Mouse (Mus musculus) cerebellum, adult (tissue): ENCODE results near the gene Snf8.

Source experiments
- ATAC-seq: cut with Nextera tagmentation; 2 replicates; pipeline ENCODE4 v1.9.2; 2017; ENCODE audit warnings: mild to moderate bottlenecking, moderate library complexity, mixed read lengths; ENCODE audit not compliant: insufficient number of reproducible peaks, low FRiP score, low TSS enrichment

Snf8 gene

GRCm38 (mm10) chr11:96017941-96018351 is 16.7 kb upstream of the Snf8 start:
- no peak for ATAC-seq

- ATAC-seq = no peak
These were observed 14.1 kb upstream of the Snf8 start for GRCm38 (mm10) chr11:96020622-96021021.

- no peak for ATAC-seq
These were observed 6.6 kb upstream of the Snf8 start for GRCm38 (mm10) chr11:96028130-96028529.

DNA sequence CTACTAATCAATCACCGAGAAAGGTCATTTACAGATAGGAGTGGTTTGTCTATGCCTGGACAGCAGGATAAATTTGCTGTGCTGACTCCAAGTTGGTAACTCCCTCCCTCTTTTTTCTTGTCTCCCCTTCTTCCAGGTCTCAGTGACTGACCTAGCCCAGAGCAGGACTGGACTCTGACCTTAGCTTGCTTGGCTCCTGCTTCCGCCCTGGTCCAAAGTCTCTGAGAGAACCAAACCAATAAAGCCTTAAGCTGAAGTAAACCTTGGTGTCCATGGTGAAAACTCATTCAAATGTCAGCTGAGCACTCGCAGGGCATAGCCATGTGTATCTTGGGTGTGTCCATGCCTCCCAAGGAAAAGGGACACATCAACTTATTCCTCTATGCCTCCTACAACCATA is 4.1 kb upstream of the Snf8 start:
- ATAC-seq = no peak

GRCm38 (mm10) chr11:96031701-96032100 is 3.0 kb upstream of the Snf8 start:
- no peak for ATAC-seq

DNA sequence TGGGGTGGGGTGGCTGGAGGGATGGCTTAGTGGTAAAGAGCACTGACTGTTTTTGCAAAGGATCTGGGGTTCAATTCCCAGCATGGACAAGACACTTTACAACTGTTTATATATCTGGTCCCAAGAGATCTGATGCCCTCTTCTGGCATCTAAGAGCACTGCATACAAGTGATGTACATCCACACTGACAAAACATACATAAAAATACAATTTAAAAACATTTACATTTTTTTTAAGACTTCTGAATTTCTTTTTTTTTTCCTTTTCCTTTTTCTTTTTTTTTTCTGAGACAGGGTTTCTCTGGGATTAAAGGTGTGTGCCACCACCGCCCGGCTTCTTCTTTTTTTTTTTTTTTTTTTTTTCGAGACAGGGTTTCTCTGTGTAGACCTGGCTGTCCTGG is 1.4 kb upstream of the Snf8 start:
- ATAC-seq = no peak

DNA sequence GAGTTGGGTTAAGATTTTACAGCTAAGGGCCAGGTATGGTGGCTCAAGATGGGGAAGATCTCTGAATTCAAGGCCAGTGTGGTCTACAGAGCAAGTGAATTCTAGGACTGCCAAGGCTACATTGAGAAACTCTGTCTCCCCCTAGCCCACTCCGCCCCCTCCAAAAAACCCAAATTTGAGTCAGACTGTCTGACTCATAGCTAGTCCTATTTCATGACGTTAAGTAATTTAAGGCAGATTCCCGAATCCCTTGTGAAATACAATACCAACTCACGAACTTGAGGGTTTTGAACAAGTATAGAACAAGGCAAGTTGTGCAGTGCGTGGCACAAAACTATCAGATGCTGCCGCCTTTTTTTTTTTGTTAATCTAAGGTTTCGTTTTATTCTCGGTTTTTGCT is 569 bp upstream of the Snf8 start:
- no peak for ATAC-seq

- ATAC-seq = no peak
These were observed 448 bp downstream of the Snf8 start for GRCm38 (mm10) chr11:96035133-96035532.

DNA sequence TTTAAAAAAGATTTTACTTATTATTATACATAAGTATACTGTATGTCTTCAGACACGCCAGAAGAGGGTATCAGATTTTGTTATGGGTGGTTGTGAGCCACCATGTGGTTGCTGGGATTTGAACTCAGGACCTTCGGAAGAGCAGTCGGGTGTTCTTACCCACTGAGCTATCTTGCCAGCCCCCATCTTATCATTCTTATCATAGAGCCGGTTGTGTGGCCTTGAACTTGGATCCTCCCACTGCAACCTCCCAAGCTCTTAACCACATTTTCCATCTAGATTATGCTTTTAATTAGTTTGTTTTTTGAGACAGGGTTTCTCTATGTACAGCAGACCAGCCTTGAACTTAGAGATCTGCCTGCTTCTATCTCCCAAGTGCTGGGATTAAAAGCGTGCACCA is 2.8 kb downstream of the Snf8 start:
- no peak for ATAC-seq

DNA sequence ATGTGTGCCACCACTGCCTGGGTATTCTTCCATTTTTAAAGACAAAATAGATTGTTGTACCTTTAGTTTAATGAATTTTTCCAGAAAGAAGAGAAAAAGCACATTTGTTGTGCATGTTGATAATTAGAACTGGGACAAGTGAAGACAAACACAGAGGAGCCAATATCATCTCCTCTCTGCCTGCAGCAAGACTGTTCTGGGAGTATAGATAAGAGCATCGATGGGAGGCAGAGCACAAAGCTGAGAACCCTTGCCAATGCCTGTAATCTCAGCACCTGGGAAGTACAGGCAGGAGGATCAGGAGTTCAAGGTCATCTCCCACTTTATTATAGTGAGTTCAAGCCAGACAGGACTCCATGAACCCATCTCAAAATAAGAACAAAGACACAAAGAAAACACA is 3.9 kb downstream of the Snf8 start:
- ATAC-seq = no peak

DNA sequence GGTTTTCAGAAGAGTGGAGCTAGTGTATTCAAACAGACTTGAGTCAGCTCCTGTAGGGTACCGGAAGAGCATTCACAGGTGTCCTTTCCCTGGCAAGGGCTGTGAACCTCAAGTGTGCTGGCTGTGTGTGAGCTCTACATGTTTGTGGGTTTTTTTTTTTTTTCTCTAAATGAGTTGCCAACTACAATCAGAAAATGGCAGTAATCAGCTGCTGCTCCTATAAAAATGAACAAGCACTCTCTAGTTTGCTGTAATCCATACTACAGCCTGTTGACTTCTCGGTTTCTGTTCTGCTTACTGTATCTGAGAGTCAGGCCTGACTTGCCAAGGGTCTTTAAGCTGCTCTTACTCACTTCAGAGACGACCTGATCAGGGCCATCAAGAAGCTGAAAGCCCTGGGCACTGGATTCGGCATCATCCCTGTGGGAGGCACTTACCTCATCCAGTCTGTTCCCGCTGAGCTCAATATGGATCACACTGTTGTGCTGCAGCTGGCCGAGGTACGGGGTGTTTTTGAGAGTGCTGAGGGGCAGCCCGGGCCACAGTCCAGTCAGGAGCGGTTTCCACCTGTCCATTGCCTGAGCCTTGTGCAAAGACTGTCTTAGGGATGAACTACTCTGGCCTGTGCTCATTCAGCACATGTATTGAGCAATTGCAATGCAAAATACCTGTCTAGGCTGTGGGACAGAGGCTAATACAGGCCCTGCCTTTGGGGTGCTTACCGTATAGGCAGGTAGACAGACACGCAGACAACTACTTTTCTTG is 10.3 kb downstream of the Snf8 start:
- no peak for ATAC-seq

DNA sequence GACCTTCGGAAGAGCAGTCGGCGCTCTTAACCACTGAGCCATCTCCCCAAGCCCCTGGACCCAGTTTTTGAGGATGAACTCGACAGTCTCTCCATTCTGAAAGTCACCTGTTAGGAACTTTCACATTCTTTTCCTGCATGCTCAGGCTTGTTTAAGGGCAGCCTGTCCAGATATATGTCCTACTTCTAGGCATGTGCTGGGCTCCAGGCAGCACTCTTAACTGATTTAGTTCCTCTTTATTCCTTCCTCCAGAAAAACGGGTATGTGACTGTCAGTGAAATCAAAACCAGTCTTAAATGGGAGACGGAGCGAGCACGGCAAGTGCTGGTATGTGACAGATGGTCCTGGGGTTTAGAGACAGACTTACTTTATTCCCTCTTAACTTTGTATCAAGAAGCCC is 11.3 kb downstream of the Snf8 start:
- no peak for ATAC-seq

- ATAC-seq = no peak
These were observed 12.1 kb downstream of the Snf8 start for GRCm38 (mm10) chr11:96046793-96047192.

DNA sequence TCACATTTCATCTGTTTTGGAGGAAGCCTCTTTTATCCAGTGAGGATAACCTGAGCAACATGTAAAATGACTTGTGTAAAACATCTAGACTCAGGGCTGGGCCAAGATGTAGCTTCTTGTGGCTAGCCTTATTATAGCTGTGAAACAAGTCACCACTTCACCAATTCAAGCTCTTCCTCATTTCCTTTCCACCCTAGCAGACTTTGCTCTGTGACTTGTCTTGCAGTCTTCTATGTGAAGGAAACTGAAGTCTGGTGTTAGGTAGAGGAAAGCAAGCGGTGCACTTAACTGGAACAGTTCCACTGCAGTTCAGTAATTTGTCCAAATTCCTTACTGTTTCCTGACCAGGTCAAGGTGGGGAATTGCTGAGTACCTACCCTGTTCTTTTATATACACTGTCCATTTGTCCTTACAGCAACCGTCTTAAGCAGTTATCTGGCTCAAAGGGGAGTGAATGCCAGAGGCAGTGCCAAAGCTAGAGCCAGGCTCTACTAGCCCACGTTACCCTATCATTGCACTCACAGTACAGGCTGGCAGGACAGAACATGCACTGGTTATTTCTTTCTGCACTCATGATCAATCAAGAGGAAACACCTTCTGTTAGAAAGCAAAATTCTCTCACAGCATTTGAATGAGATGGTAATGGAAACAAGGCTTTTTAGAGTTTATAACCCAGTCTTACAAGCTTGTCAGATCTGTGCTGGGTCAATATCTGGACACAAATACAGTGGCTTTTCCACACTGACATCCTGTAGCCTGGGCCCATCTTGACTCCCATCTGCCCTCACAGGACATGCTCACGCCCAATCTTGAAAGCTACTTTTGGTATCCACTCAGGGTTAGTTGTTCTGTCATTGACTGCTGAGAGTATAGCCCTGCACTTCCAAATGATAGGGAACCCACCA is 13.0 kb downstream of the Snf8 start:
- no peak for ATAC-seq

DNA sequence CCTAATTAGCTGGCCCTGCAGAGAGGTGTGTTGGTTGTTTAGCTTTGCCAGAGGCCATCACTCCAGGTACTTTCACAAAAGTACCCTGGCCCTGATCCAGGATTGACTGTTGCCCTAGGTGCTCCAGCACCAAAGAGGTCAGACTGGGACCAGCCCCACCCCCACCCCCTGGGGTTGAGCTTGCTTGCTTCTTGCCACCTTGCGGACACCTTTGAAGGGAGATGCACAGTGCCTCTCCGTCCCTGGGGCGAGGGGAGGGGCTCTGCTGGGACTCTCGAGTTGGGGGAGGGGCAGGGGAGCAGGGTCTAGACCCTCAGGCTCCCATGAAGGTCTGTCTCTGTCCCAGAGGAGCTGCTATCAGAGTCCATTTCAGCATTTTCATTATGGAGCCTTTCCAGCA is 15.3 kb downstream of the Snf8 start:
- ATAC-seq = no peak

- no peak for ATAC-seq
These were observed 16.2 kb downstream of the Snf8 start for GRCm38 (mm10) chr11:96050854-96051253.

DNA sequence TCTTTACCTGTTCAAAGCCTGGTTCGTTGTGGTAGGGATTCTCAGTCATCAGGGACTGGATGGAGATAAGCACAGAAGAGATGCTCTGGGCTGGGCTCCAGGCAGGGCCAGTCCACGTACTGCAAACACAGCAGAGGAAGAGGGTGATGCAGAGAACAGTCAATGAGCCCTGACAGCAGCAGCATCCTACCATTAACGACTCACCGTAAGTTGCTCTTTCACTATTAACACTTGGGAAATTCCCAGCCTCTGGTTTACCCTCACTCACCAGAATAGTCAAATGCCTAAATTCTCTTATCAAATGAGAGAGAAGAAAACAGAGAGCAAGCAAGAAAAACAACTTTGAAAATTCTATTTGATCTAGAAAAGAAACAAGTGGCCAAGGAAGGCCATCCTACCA is 23.6 kb downstream of the Snf8 start:
- ATAC-seq = no peak

DNA sequence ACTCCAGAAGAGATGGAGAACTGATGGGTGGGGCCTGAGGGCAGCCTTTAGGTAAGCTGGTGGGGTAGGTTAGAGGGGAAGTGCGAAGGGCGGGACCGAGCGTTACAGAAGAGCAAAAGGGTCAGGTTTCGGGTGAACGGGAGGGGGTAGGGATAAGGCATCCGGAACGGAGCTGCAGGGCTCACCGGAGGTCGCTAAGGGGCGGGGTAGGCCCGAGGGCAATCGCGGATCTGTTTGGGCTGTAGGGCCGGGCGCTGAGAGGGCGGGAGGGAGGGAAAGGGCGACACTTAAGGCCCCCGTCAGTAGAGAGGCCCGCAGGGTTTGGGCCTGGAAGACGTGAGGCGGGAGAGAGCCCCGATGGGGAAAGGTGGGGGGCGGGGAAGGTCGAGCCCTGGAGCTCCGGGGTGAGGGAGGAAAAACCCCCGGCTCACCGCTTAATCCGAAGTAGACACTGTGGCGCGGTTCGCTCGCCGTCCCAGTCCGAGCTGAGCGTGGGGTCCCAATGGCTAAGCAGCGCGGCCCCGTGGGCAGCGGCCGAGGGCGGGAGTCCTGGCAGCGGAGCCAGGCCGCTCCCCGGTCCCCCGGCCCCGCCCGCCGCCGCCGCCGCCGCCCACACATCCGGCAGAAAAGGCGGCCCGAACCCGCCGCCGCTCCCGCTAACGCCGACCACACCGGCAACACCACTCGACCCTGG is 30.0 kb downstream of the Snf8 start:
- ATAC-seq = peak; percentile 43; the same call in 1 of the 2 replicates

DNA sequence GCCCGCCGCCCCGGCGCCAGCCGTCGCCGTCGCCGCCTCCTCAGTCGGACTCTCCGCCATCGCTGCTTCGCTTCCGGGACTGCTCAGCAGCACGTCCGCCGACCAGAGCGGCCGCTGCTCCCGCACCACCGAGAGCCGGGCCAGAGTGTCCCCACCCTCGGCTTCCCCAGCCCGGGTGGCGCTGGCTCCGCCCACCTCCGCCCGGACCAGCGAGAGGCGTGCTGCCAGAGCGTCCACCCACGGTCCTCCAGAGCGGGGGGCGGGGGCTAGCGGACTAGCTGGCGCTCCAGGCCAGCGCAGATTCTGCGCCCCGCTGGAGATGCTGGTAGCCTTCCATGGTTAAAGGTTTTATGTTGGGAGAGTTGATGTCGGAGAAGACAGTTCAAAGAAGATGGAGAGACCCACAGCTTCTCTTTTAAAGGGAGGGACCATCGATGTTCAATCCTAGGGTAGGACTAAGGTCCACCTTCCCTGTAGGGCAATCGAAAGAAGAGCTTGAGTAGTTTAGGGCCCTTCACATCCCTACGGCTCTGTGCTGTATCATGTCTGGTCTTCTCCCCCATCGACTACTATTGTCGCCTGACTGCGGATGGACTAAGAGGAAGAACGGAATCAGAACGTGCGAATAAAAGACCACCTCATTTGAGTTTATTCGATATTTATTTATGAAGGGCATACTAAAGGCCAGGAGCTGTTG is 30.7 kb downstream of the Snf8 start, which contains the start of gene Ube2z:
Ube2z (minus strand) TSS at position 174 of the 697 bp plus-strand sequence.
- peak; percentile 87 for ATAC-seq

DNA sequence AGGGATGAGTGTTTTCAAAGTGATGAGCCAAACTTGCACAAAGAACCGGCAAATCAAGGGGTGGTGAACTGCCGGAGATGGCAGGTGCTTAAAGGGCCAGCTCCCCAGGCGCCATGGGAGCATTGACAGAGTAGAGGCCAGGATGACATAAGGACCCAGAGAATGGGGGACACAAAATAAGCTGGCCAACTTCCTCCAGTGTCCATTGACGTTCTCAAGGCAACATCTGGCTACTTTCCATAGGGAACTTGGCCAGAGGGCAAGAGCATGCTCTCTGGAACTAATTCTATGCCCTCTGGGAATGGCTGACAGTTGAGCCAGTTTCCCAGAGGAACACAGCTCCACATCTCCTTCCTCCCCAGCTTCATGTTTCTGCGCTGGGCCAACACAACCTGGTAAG is 33.5 kb downstream of the Snf8 start:
- ATAC-seq = no peak
